9 mouse cellular contexts compared by ENCODE assay signal in the genomic region with DNA sequence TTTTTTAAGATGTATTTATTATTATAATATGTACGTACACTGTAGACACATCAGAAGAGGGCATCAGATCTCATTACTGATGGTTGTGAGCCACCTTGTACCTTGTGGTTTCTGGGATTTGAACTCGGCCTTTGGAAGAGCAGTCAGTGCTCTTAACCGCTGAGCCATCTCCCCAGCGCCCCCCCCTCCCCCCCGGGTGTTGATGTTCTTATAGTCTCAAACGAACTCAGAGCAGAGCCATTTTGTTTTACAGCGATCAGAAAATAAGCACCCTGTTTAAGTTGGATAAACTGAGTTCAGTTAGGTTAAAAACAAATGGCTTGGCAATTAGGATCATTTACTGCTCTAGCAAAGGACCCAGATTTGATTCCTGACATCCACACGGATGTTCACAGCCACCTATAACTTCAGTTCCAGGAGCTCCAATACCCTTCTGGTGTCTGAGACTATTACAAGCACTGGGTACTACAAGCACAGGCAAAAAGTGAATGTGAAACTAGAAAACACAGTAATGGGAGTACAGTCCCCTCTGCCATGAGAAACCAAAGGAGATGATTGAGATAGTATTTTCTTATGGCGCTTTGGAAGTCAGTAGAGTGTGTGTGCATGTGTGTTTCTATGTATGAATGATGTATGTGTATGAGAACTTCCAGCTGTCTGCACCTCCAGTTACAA. TPM values are rescaled to one million over a fixed set of nuclear protein-coding genes. Genes with fewer than 3 reads are reported as not detected.
DNase-seq lines count a peak whose midpoint lies in the region; ATAC-seq lines count a peak whose summit lies in the region.
"Had no signal": no experiment of that assay in that cellular context is flagged by ENCODE, and none has a peak within 500 bp of the region (broad histone marks: within the 10 kb centered on the region; RNA-seq: fewer than 3 reads in every experiment).

No protein-coding gene starts in this region.

- no peak for ATAC-seq in lung, embryonic 15.5 days (ENCODE audit: borderline replicate concordance, extremely low read depth, low FRiP score, low TSS enrichment)
- no peak for ATAC-seq in embryonic facial prominence, embryonic 15.5 days (ENCODE audit: insufficient number of reproducible peaks, low FRiP score, low TSS enrichment, low read depth)
- no peak for ATAC-seq in limb, embryonic 13.5 days (ENCODE audit: low FRiP score, low read depth)
- ATAC-seq in stomach, embryonic 14.5 days (ENCODE audit: insufficient number of reproducible peaks, insufficient read depth, low FRiP score, low read depth): no peak

- H3K9me3 ChIP-seq in lung, embryonic 15.5 days: no peaks in the 10 kb centered on the region
- H3K9me3 ChIP-seq in embryonic facial prominence, embryonic 15.5 days (replicated peaks): no peaks in the 10 kb centered on the region
- H3K9me3 ChIP-seq in limb, embryonic 13.5 days: no peaks in the 10 kb centered on the region
- no peaks in the 10 kb centered on the region for H3K9me3 ChIP-seq in stomach, embryonic 14.5 days (ENCODE audit: control insufficient read depth, low read depth, low read length)

- no peak overlapping the region for H3K27ac ChIP-seq in lung, embryonic 15.5 days
- H3K27ac ChIP-seq in embryonic facial prominence, embryonic 15.5 days (replicated peaks): no peak overlapping the region
- H3K27ac ChIP-seq in limb, embryonic 13.5 days: no peak overlapping the region
- no peak overlapping the region for H3K27ac ChIP-seq in stomach, embryonic 14.5 days (ENCODE audit: low read length)

- intact Hi-C loops in left cerebral cortex, postnatal 14 days (cut with DNase I): loop anchor here (5.0 kb wide), 2 partner anchors 50 to 280 kb away; partner anchors contain the start of genes Htr5a and Insig1

- peak overlapping the region; percentile 90 for H3K4me3 ChIP-seq in lung, embryonic 15.5 days
- peak overlapping the region; percentile 84 for H3K4me3 ChIP-seq in embryonic facial prominence, embryonic 15.5 days (replicated peaks)
- peak overlapping the region; percentile 76; the same call in 1 of the 2 replicates for H3K4me3 ChIP-seq in limb, embryonic 13.5 days
- H3K4me3 ChIP-seq in stomach, embryonic 14.5 days (ENCODE audit: low read depth, low read length): peak overlapping the region; percentile 84

- H3K4me2 ChIP-seq in lung, embryonic 15.5 days: peak overlapping the region; percentile 75
- H3K4me2 ChIP-seq in embryonic facial prominence, embryonic 15.5 days (replicated peaks): peak overlapping the region; percentile 72
- H3K4me2 ChIP-seq in limb, embryonic 13.5 days (replicated peaks): peak overlapping the region; percentile 76
- peak overlapping the region; percentile 54 for H3K4me2 ChIP-seq in stomach, embryonic 14.5 days (replicated peaks; ENCODE audit: low read depth, low read length)

- H3K9ac ChIP-seq in lung, embryonic 15.5 days: peak overlapping the region; percentile 83; the same call in 1 of the 2 replicates
- H3K9ac ChIP-seq in embryonic facial prominence, embryonic 15.5 days: no peak overlapping the region
- H3K9ac ChIP-seq in limb, embryonic 13.5 days: peak overlapping the region; percentile 89; the same call in 1 of the 2 replicates
- no peak overlapping the region; the same call in 1 of the 2 replicates for H3K9ac ChIP-seq in stomach, embryonic 14.5 days (replicated peaks; ENCODE audit: low read depth, low read length)

- DNase-seq in lung, postnatal 4 days: no peak
- DNase-seq in urinary bladder, postnatal 36 days (ENCODE audit: low spot score in 2 of 2): no peak
- no peak for DNase-seq in frontal cortex, postnatal 10 days (ENCODE audit: low spot score in 2 of 2)
- no peak for DNase-seq in left cerebral cortex, postnatal 14 days (ENCODE audit: low spot score in 2 of 2)

- no peaks in the 10 kb centered on the region for H3K27me3 ChIP-seq in lung, embryonic 15.5 days
- H3K27me3 ChIP-seq in embryonic facial prominence, embryonic 15.5 days: no peaks in the 10 kb centered on the region
- no peaks in the 10 kb centered on the region for H3K27me3 ChIP-seq in limb, embryonic 13.5 days
- H3K27me3 ChIP-seq in stomach, embryonic 14.5 days (ENCODE audit: control insufficient read depth, insufficient read depth, low read length): no peaks in the 10 kb centered on the region

- peaks cover 15% of the 10 kb centered on the region for H3K36me3 ChIP-seq in lung, embryonic 15.5 days
- peaks cover 9% of the 10 kb centered on the region; the same call in 1 of the 2 replicates for H3K36me3 ChIP-seq in embryonic facial prominence, embryonic 15.5 days
- H3K36me3 ChIP-seq in limb, embryonic 13.5 days: peaks cover 16% of the 10 kb centered on the region
- H3K36me3 ChIP-seq in stomach, embryonic 14.5 days (ENCODE audit: control insufficient read depth, insufficient read depth, low read length): peaks cover 5% of the 10 kb centered on the region; the same call in 1 of the 2 replicates

- peaks cover 24% of the 10 kb centered on the region for H3K4me1 ChIP-seq in lung, embryonic 15.5 days
- peaks cover 17% of the 10 kb centered on the region for H3K4me1 ChIP-seq in embryonic facial prominence, embryonic 15.5 days
- H3K4me1 ChIP-seq in limb, embryonic 13.5 days: peaks cover 22% of the 10 kb centered on the region
- H3K4me1 ChIP-seq in stomach, embryonic 14.5 days (ENCODE audit: control insufficient read depth, insufficient read depth, low read length): peaks cover 17% of the 10 kb centered on the region; the same call in 1 of the 2 replicates

- WGBS in lung, embryonic 15.5 days: 35% methylated on average over 9 of the region's 9 CpGs
- 40% methylated on average over 9 of the region's 9 CpGs for WGBS in embryonic facial prominence, embryonic 15.5 days
- WGBS in limb, embryonic 13.5 days: 52% methylated on average over 9 of the region's 9 CpGs
- WGBS in stomach, embryonic 14.5 days: 46% methylated on average over 9 of the region's 9 CpGs

RNA-seq across cellular contexts. Expression of gene Paxip1, which starts 1.2 kb away (rescaled TPM):
- polyA plus RNA-seq in lung, embryonic 15.5 days (2015; fragmentation: Nextera tagmentation; extraction: Ambion mirVana): 32.2 and 36.0 TPM in 2 replicates
- 32.4 and 33.6 TPM in 2 replicates for polyA plus RNA-seq in embryonic facial prominence, embryonic 15.5 days (2015; fragmentation: Nextera tagmentation; extraction: Ambion mirVana)
- polyA plus RNA-seq in limb, embryonic 13.5 days (2015; fragmentation: Nextera tagmentation; extraction: Ambion mirVana): 33.8 and 34.1 TPM in 2 replicates
- polyA plus RNA-seq in stomach, embryonic 14.5 days (2014; fragmentation: Nextera tagmentation; extraction: Ambion mirVana): 38.7 and 40.9 TPM in 2 replicates
- 10 to 100 TPM; 43.4 to 46.6 TPM for total RNA-seq in left cerebral cortex, postnatal 14 days (2021)

RNA-seq across cellular contexts. Expression of gene Htr5a, which starts 49.3 kb away (rescaled TPM):
- polyA plus RNA-seq in lung, embryonic 15.5 days (2015; fragmentation: Nextera tagmentation; extraction: Ambion mirVana): not detected in 2 replicates
- not detected in 2 replicates for polyA plus RNA-seq in embryonic facial prominence, embryonic 15.5 days (2015; fragmentation: Nextera tagmentation; extraction: Ambion mirVana)
- not detected in 2 replicates for polyA plus RNA-seq in limb, embryonic 13.5 days (2015; fragmentation: Nextera tagmentation; extraction: Ambion mirVana)
- 0.04 TPM in 1 of 2 replicates, not detected in the other for polyA plus RNA-seq in stomach, embryonic 14.5 days (2014; fragmentation: Nextera tagmentation; extraction: Ambion mirVana)
- total RNA-seq in left cerebral cortex, postnatal 14 days (2021): 10 to 100 TPM; 12.7 to 16.2 TPM
- polyA plus RNA-seq: spleen, adult 2 months had no signal

Comparison
In these comparisons a context has a peak if more than half of its experiments do, and no peak if none do; other contexts are left out.
1. H3K9ac ChIP-seq: peak in lung, embryonic 15.5 days (single experiment) and limb, embryonic 13.5 days (single experiment); none in embryonic facial prominence, embryonic 15.5 days (single experiment) and stomach, embryonic 14.5 days (single experiment).
2. Peak in every context shown above with its lines, with median percentiles within 50 percentile points of each other: H3K4me2 ChIP-seq and H3K4me3 ChIP-seq.